Mouse (Mus musculus) gastrocnemius, adult 18-20 months (tissue): ENCODE data around the gene Srgap3. TPM values are rescaled to one million over a fixed set of nuclear protein-coding genes. Genes with fewer than 3 reads are reported as not detected.

Source experiments
- DNase-seq: peaks from one replicate; pipeline ENCODE4 v3.0.0; 2021; ENCODE audit warnings: low spot score
- total RNA-seq, 2 experiments: library from RNA; stranded (reverse); gene quantifications; 2 replicates each; pipeline ENCODE4 v1.2.3; 2021

Srgap3 gene
- total RNA-seq, 2 experiments from 2014 or later = 0.71 to 1.1 TPM

- DNase-seq = no peak
Measured at GRCm38 (mm10) chr6:112950205-112951110, 3.4 kb upstream of the Srgap3 start.

GRCm38 (mm10) chr6:112949220-112949619 lies 2.2 kb upstream of the Srgap3 start:
- no peak for DNase-seq

- DNase-seq = no peak
Measured at GRCm38 (mm10) chr6:112948416-112948815, 1.4 kb upstream of the Srgap3 start.

- DNase-seq = peak; percentile 11
Measured at GRCm38 (mm10) chr6:112946021-112946811, 850 bp downstream of the Srgap3 start.

- no peak for DNase-seq
Measured at GRCm38 (mm10) chr6:112945181-112945751, 1.8 kb downstream of the Srgap3 start.

GRCm38 (mm10) chr6:112943596-112944245 lies 3.3 kb downstream of the Srgap3 start:
- no peak for DNase-seq

- DNase-seq = no peak
Measured at GRCm38 (mm10) chr6:112939281-112939680, 7.8 kb downstream of the Srgap3 start.

GRCm38 (mm10) chr6:112937791-112938190 lies 9.3 kb downstream of the Srgap3 start:
- DNase-seq = no peak

GRCm38 (mm10) chr6:112934501-112934900 lies 12.6 kb downstream of the Srgap3 start:
- DNase-seq = no peak

GRCm38 (mm10) chr6:112932611-112933010 lies 14.5 kb downstream of the Srgap3 start:
- no peak for DNase-seq

GRCm38 (mm10) chr6:112930011-112930451 lies 17.0 kb downstream of the Srgap3 start:
- no peak for DNase-seq

- DNase-seq = no peak
Measured at GRCm38 (mm10) chr6:112929291-112929984, 17.6 kb downstream of the Srgap3 start.

- no peak for DNase-seq
Measured at GRCm38 (mm10) chr6:112928841-112929240, 18.2 kb downstream of the Srgap3 start.

- no peak for DNase-seq
Measured at GRCm38 (mm10) chr6:112927341-112927740, 19.7 kb downstream of the Srgap3 start.

- no peak for DNase-seq
Measured at GRCm38 (mm10) chr6:112926011-112926410, 21.1 kb downstream of the Srgap3 start.

GRCm38 (mm10) chr6:112925234-112925975 lies 21.7 kb downstream of the Srgap3 start:
- no peak for DNase-seq

GRCm38 (mm10) chr6:112924606-112925141 lies 22.4 kb downstream of the Srgap3 start:
- no peak for DNase-seq

GRCm38 (mm10) chr6:112920619-112921195 lies 26.4 kb downstream of the Srgap3 start:
- DNase-seq = no peak

- DNase-seq = no peak
Measured at GRCm38 (mm10) chr6:112917717-112918116, 29.3 kb downstream of the Srgap3 start.
